Mouse (Mus musculus) neural tube, embryonic 14.5 days (tissue): ENCODE measurements around the gene Nppb. TPM values are rescaled to one million over a fixed set of nuclear protein-coding genes. Genes with fewer than 3 reads are reported as not detected.

Experiments
- ATAC-seq: fragments of 200-750 bp; cut with Nextera tagmentation; 2 replicates; pipeline ENCODE4 v1.8.0; 2017; ENCODE audit warnings: low read depth, mild to moderate bottlenecking, moderate TSS enrichment, moderate library complexity
- H3K27ac ChIP-seq: fragments of 300-500 bp; sonication (generic); 2 replicates; pipeline ENCODE4 v1.5.1; 2014; ENCODE audit warnings: low read depth, mild to moderate bottlenecking, control low read depth, low read length, moderate library complexity, mixed read lengths
- H3K27me3 ChIP-seq: fragments of 300-500 bp; sonication (generic); 2 replicates; pipeline ENCODE4 v1.6.1; 2014; ENCODE audit warnings: low read length; ENCODE audit not compliant: control insufficient read depth, insufficient read depth
- H3K36me3 ChIP-seq: fragments of 300-500 bp; sonication (generic); 2 replicates; pipeline ENCODE4 v1.6.1; 2014; ENCODE audit warnings: low read length, mixed read lengths; ENCODE audit not compliant: control insufficient read depth, insufficient read depth
- H3K4me1 ChIP-seq: fragments of 300-500 bp; sonication (generic); 2 replicates; pipeline ENCODE4 v1.6.1; 2014; ENCODE audit warnings: low read length; ENCODE audit not compliant: control insufficient read depth, insufficient read depth
- H3K4me2 ChIP-seq: fragments of 300-500 bp; sonication (generic); 2 replicates; pipeline ENCODE4 v1.6.1; 2014; ENCODE audit warnings: mild to moderate bottlenecking, low read depth, low read length, control low read depth
- H3K4me3 ChIP-seq: fragments of 300-500 bp; sonication (generic); 2 replicates; pipeline ENCODE4 v1.5.1; 2014; ENCODE audit warnings: low read depth, low read length, control low read depth, mixed read lengths
- H3K9ac ChIP-seq: fragments of 300-500 bp; sonication (generic); replicated peaks from 2 replicates; pipeline ENCODE4 v1.6.1; 2014; ENCODE audit warnings: low read depth, mild to moderate bottlenecking, control low read depth, low read length, mixed read lengths
- H3K9me3 ChIP-seq: fragments of 300-500 bp; sonication (generic); 2 replicates; pipeline ENCODE4 v1.6.1; 2016; ENCODE audit warnings: low read length; ENCODE audit not compliant: control insufficient read depth
- WGBS: fragments of 180-500 bp; shearing (Covaris S2); extraction: QIAGEN DNeasy Blood & Tissue Kit; methylation state at CpG from one replicate; pipeline ENCODE4 v1.1.7; 2014; 5-methylcytosine and 5-hydroxymethylcytosine counted together
- polyA plus RNA-seq: library from polyadenylated mRNA; unstranded; fragments of >200 nt; fragmentation: Nextera tagmentation; extraction: Ambion mirVana; gene quantifications from 2 replicates; pipeline ENCODE4 v1.2.1, GENCODE M21; 2014

The Nppb gene
- polyA plus RNA-seq, 1 experiment from 2014 or later, result 0.55 TPM

- peak; percentile 70; the same call in 1 of the 2 replicates for ATAC-seq
- no peaks in the 10 kb centered on the region for H3K9me3 ChIP-seq
- 32% methylated on average over 12 of the region's 12 CpGs for WGBS
- no peak within 1 kb of the TSS for H3K9ac ChIP-seq
- peaks cover 16% of the 10 kb centered on the region for H3K36me3 ChIP-seq
- H3K27me3 ChIP-seq, result no peaks in the 10 kb centered on the region
- H3K4me2 ChIP-seq, result no peak within 1 kb of the TSS
- peak within 1 kb of the TSS; percentile 57 for H3K27ac ChIP-seq
- no peak within 1 kb of the TSS for H3K4me3 ChIP-seq
- peaks cover 15% of the 10 kb centered on the region; the same call in 1 of the 2 replicates for H3K4me1 ChIP-seq
Measured at GRCm38 (mm10) chr4:148000202-148000772, 14.7 kb downstream of the Nppb start, which contains the start of gene Nppa. Gene Nppa (plus strand): TSS chr4:148000722.

- Histone ChIP-seq H3K9me3 (no peaks in the 10 kb centered on the region), H3K36me3 (peaks cover 24% of the 10 kb centered on the region), H3K27ac (peak overlapping the region; percentile 57; the same call in 1 of the 2 replicates), H3K4me1 (peaks cover 15% of the 10 kb centered on the region; the same call in 1 of the 2 replicates), H3K9ac (no peak overlapping the region), H3K4me2 (no peak overlapping the region), H3K27me3 (no peaks in the 10 kb centered on the region), H3K4me3 (no peak overlapping the region)
- WGBS, result 71% methylated on average over 17 of the region's 17 CpGs
- 0 out of 2 replicates have a peak, but pooled peaks have one; percentile 39 for ATAC-seq
Measured at GRCm38 (mm10) chr4:148001013-148001789, 15.6 kb downstream of the Nppb start.

DNA sequence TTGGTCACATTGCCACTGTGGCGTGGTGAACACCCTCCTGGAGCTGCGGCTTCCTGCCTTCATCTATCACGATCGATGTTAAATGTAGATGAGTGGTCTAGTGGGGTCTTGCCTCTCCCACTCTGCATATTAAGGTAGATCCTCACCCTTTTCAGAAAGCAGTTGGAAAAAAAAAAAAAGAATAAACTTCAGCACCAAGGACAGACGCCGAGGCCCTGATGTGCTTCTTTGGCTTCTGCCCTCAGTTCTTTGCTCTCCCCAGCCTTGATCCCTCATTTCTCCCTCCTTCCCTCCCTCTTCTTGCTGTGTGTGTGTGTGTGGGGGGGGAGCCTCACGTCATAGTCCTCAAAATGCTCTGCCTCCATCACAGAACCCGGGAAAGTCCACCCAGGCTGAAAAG, 16.3 kb downstream of the Nppb start:
- peaks cover 30% of the 10 kb centered on the region for H3K36me3 ChIP-seq
- H3K27me3 ChIP-seq, result no peaks in the 10 kb centered on the region
- no peak overlapping the region for H3K4me3 ChIP-seq
- H3K9me3 ChIP-seq, result no peaks in the 10 kb centered on the region
- no peak overlapping the region for H3K9ac ChIP-seq
- H3K4me1 ChIP-seq, result peaks cover 15% of the 10 kb centered on the region; the same call in 1 of the 2 replicates
- H3K4me2 ChIP-seq, result no peak overlapping the region
- 40% methylated on average over 8 of the region's 8 CpGs for WGBS
- H3K27ac ChIP-seq, result peak overlapping the region; percentile 16; the same call in 1 of the 2 replicates
- ATAC-seq, result no peak

- 90% methylated on average over 7 of the region's 7 CpGs for WGBS
- H3K4me1 ChIP-seq, result peaks cover 15% of the 10 kb centered on the region; the same call in 1 of the 2 replicates
- H3K9me3 ChIP-seq, result no peaks in the 10 kb centered on the region
- H3K4me3 ChIP-seq, result no peak overlapping the region
- H3K36me3 ChIP-seq, result peaks cover 54% of the 10 kb centered on the region
- no peak for ATAC-seq
- no peaks in the 10 kb centered on the region for H3K27me3 ChIP-seq
- no peak overlapping the region for H3K9ac ChIP-seq
- H3K27ac ChIP-seq, result no peak overlapping the region
- H3K4me2 ChIP-seq, result no peak overlapping the region
Measured at GRCm38 (mm10) chr4:148004361-148004760, 18.8 kb downstream of the Nppb start.

GRCm38 (mm10) chr4:148008412-148008811, 22.8 kb downstream of the Nppb start:
- no peak for ATAC-seq
- Histone ChIP-seq H3K4me3 (no peak overlapping the region), H3K9me3 (no peaks in the 10 kb centered on the region), H3K36me3 (peaks cover 94% of the 10 kb centered on the region), H3K4me1 (no peaks in the 10 kb centered on the region), H3K27ac (no peak overlapping the region), H3K27me3 (no peaks in the 10 kb centered on the region), H3K4me2 (no peak overlapping the region), H3K9ac (no peak overlapping the region)
- WGBS, result 77% methylated on average over 4 of the region's 4 CpGs

DNA sequence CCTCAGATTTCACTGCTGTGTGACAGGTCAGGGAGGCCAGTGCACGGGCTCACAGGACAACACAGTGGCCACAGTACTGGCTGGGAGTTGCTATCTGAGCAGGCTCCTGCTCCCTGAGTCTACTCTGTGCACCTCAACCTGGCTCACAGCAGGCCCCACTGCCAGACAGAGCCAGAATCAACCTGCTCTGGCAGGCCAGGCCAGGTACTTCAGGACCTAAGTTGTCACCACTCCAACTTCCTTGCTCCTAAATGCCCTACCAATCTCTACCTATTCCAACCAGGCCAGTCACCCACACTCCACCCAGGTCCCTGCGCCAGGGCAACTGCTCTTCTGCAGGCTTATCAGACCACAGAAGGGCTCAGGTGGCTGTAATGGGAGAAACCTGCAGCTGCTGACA, 24.1 kb downstream of the Nppb start:
- Histone ChIP-seq H3K4me3 (no peak overlapping the region), H3K9me3 (no peaks in the 10 kb centered on the region), H3K27ac (no peak overlapping the region), H3K9ac (no peak overlapping the region), H3K4me2 (no peak overlapping the region), H3K36me3 (peaks cover 95% of the 10 kb centered on the region), H3K27me3 (no peaks in the 10 kb centered on the region), H3K4me1 (no peaks in the 10 kb centered on the region)
- no peak for ATAC-seq
- 95% methylated on average over 2 of the region's 2 CpGs for WGBS

- no peak for ATAC-seq
- Histone ChIP-seq H3K27ac (no peak overlapping the region), H3K4me3 (no peak overlapping the region), H3K27me3 (no peaks in the 10 kb centered on the region), H3K36me3 (peaks cover 99% of the 10 kb centered on the region), H3K9me3 (no peaks in the 10 kb centered on the region), H3K4me1 (no peaks in the 10 kb centered on the region), H3K9ac (no peak overlapping the region), H3K4me2 (no peak overlapping the region)
- WGBS, result 71% methylated on average over 3 of the region's 3 CpGs
Measured at GRCm38 (mm10) chr4:148011332-148011731, 25.7 kb downstream of the Nppb start.

- 95% methylated on average over 4 of the region's 4 CpGs for WGBS
- Histone ChIP-seq H3K9me3 (no peaks in the 10 kb centered on the region), H3K4me2 (no peak overlapping the region), H3K4me3 (no peak overlapping the region), H3K9ac (no peak overlapping the region), H3K36me3 (peaks cover 98% of the 10 kb centered on the region), H3K4me1 (no peaks in the 10 kb centered on the region), H3K27ac (no peak overlapping the region), H3K27me3 (no peaks in the 10 kb centered on the region)
- ATAC-seq, result no peak
Measured at GRCm38 (mm10) chr4:148012216-148012615, 26.6 kb downstream of the Nppb start.

DNA sequence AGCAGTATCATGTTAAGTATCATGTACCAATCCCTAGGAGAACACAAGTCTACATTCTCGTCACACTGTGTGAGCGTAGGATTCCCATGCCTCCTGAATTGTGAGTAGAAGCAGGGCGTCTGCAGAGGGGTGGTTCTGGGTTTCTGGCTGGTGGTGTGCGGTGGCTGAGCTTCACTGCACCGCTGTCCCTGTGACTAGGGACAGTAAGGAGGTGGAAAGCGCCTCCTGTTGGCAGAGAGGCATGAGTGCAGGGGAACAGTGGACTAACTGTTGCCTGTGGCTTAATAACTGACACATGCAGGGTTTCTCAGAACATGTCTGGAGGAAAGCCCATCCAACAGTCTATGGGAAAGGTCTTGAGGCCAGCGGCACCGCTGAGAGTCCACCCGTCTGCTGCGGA, 29.8 kb downstream of the Nppb start:
- WGBS, result 85% methylated on average over 10 of the region's 10 CpGs
- ATAC-seq, result no peak

More for the DNA sequence above, 29.8 kb downstream of the Nppb start:
- Histone ChIP-seq H3K4me1 (no peaks in the 10 kb centered on the region; the same call in 1 of the 2 replicates), H3K4me2 (no peak overlapping the region), H3K27me3 (no peaks in the 10 kb centered on the region), H3K9ac (no peak overlapping the region), H3K4me3 (no peak overlapping the region), H3K36me3 (peaks cover 89% of the 10 kb centered on the region), H3K27ac (no peak overlapping the region), H3K9me3 (no peaks in the 10 kb centered on the region)
